Mouse (Mus musculus) left cerebral cortex, adult 11 months (tissue): ENCODE measurements around the gene Zfp629.

Experiments used
- DNase-seq: peaks from one replicate; pipeline ENCODE4 v3.0.0; 2022; ENCODE audit warnings: low spot score

The Zfp629 gene

GRCm38 (mm10) chr7:127614511-127614890, 1.1 kb downstream of the Zfp629 start:
- DNase-seq = no peak

GRCm38 (mm10) chr7:127614091-127614490, 1.5 kb downstream of the Zfp629 start:
- DNase-seq = no peak

GRCm38 (mm10) chr7:127613501-127613900, 2.1 kb downstream of the Zfp629 start:
- DNase-seq = no peak

DNA sequence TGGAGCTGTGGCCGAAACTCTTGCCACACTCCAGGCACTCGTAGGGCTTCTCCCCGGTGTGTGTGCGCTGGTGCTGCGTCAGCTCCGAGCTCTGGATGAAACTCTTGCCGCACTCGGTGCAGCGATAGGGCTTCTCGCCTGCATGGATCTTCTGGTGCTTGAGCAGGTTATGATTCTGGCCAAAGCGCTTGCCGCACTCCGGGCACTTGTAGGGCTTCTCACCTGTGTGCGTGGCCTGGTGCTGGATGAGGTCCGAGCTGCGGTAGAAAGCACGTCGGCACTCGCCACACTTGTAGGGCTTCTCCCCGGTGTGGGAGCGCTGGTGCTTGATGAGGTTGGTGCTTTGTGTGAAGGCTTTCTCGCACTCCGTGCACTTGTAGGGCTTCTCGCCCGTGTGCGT, 4.0 kb downstream of the Zfp629 start:
- DNase-seq = no peak

DNA sequence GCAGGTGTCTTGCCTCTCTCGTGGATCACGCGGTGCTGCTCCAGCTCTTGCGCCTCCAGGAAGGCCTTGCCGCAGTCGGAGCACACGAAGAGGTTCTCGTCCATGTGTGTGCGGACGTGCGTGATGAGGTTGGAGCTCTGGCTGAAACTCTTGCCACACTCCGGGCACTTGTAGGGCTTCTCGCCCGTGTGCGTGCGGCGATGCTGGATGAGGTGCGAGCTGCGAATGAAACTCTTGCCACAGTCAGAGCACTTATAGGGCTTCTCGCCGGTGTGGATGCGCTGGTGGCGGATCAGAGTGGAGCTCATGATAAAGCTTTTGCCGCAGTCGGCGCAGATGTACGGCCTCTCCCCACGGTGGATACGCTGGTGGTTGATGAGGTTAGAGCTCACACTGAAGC, 4.6 kb downstream of the Zfp629 start:
- no peak for DNase-seq

DNA sequence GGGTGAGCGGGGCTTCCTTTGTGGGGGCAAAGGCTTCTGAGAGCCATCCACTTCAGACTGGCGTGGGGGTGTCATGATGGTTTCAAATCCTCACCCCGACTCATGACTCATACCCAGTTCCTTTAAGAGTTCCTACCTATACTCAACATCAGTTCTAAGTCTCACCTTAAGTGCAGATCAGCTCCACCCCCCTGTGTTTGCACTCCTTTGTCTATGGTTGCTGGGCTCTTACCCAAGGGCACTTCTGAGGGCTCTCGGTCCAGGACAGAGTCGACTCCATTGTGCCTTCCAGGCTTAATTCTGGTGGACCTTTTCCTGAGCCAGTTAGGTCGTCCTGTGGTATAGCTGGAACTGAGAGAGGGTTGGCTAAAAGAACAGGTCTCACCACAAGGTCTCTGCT, 8.4 kb downstream of the Zfp629 start:
- no peak for DNase-seq

GRCm38 (mm10) chr7:127604256-127604655, 11.3 kb downstream of the Zfp629 start:
- no peak for DNase-seq

- DNase-seq = no peak
These were observed 12.7 kb downstream of the Zfp629 start for GRCm38 (mm10) chr7:127602903-127603302.

GRCm38 (mm10) chr7:127601735-127602134, 13.9 kb downstream of the Zfp629 start:
- DNase-seq = no peak

DNA sequence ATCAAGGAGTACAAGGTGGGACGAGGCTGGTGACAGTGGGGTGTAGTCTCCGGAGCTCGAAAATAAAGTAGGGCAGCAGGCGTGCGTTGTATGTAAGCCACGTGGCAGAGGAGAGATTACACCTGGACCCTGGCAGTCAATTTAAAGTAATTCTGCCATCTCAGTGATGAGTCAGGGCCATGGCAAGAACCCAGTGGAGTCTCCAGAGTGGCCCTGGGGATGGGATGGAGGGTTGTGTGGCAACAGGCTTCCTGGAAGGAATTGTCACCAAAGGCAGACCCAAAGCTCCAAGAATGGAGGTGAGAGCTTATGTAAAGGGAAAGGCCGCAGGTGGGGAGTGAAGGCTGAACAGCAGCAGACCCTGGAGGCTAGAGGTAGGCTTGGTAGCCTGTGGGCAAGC, 15.0 kb downstream of the Zfp629 start:
- no peak for DNase-seq

DNA sequence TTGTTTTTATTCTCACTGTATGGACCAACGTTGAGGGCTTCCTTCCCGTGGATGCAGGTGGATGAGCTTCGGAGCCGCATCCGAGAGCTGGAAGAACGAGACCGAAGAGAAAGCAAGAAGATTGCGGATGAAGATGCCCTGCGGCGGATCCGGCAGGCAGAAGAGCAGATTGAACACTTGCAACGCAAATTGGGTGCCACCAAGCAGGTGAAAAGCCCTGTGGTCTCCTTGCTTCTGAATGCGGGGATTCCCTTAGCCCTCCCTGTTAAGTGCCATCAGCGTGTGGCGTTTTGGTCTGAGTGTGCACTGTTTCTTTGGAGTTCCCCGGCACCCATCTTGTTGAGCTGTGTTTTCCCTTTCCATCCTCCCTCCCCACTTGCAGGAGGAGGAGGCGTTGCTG, 18.9 kb downstream of the Zfp629 start:
- DNase-seq = no peak

DNA sequence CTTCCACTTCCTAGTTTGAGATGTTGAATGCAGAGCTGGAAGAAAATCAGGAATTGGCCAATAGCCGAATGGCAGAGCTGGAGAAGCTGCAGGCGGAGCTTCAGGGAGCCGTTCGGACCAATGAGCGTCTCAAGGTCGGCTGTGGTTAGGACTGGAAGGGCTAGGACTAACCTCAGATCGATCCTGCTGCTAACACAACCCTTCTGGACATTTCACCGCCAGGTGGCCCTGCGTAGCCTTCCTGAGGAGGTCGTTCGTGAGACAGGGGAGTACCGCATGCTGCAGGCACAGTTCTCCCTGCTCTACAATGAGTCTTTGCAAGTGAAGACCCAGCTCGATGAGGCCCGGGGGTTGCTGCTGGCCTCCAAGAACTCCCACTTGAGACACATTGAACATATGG, 23.0 kb downstream of the Zfp629 start:
- DNase-seq = no peak

DNA sequence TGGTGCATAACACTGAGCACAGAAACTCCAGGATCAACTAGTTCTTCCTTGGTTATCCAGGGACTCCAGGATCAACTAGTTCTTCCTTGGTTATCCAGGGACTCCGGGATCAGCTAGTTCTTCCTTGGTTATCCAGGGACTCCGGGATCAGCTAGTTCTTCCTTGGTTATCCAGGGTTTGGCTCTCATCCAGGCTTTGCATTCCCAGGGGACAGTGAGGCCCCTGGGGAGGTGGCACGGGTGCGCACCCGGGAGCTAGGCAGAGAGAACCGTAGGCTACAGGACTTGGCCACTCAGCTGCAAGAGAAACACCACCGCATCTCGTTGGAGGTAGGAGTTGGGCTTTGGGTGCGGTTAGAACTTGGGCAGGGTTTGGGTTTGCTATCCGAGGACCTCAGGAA, 24.5 kb downstream of the Zfp629 start:
- DNase-seq = no peak

- no peak for DNase-seq
These were observed 26.0 kb downstream of the Zfp629 start for GRCm38 (mm10) chr7:127589637-127590036.

DNA sequence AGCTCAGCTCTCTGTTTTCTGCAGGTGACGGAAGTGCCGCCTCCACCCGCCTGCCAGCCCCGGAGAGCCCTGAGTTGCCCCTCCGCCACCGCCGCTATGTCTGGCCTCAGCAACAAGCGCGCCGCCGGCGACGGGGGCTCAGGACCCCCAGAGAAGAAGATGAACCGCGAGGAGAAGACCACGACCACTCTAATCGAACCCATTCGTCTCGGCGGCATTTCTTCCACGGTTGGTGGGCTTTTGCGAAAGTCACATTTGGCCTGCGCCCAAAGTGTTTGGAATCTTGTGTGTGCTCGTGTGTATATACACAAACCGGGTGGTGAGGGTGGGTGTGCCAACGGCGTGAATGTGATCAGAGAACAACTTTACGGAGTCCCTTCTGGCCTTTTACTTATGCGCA, 26.7 kb downstream of the Zfp629 start:
- DNase-seq = no peak

- peak; percentile 96 for DNase-seq
These were observed 27.4 kb downstream of the Zfp629 start, which contains the start of the genes Ccdc189 and Rnf40 for GRCm38 (mm10) chr7:127588011-127588871. TSS of gene Ccdc189 (minus strand) at chr7:127588595. TSS of gene Rnf40 (plus strand) at chr7:127588767.

- no peak for DNase-seq
These were observed 28.4 kb downstream of the Zfp629 start for GRCm38 (mm10) chr7:127587196-127587595.

DNA sequence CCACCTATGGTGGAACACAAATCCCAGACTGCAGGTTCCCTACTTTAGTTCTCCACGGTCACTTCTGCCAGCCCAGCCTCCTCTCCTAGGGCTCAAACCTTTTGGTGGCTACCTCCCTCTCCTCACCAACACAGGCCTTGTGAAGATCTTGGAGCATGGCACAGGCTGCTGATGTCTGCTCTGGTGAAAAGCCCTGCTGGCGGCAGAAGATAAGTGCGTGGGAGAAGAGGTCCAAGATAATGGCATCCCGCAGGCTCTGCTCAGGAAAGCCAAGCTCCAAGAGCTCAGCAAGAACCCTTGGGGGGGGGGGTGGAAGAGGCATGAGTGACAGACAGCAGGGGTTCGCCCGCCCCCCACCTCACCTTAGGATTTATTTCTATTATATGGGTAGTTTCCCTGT, 29.4 kb downstream of the Zfp629 start:
- DNase-seq = no peak

DNA sequence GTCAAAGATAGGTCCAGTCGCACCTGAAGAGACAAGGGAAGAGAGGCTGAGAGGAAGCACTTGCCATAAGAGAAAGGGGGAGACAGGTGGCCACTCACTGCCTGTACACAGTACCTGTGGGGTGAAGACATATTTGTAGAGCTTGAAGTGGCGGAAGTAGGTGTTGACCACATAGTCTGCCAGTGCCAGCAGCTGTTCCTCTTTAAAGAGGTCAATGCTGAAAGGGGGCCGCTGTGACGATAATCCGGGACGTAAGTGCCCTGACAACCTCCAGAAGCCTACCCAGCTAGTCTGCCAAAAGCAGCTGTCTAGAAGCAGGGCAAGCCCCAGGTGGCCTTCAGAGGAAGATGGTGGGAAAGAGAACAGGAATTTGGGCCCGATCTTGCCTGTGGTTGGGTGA, 30.6 kb downstream of the Zfp629 start:
- no peak for DNase-seq

DNA sequence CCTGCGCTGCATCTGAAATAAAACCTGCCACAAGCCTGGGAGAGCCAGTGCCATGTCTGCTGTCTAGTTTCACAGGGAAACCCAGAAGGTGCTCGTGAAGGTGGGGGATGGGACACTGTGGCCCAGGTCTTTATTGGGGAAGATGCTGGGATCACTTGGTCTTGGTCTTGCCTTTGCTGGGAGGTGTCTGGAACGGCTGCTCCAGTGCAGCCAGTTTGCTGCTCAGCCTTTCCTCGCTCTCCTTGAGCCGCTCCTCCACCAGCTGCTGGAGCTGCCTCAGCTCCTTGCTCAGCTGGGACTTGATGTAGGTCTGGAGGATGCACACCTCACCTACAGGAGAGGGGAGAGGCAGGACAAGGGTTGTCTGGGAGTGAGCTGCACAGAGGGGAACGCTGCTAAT, 32.3 kb downstream of the Zfp629 start:
- no peak for DNase-seq

GRCm38 (mm10) chr7:127574115-127574514, 41.5 kb downstream of the Zfp629 start:
- DNase-seq = no peak

GRCm38 (mm10) chr7:127573503-127574008, 42.0 kb downstream of the Zfp629 start:
- no peak for DNase-seq

- DNase-seq = peak; percentile 94
These were observed 42.6 kb downstream of the Zfp629 start, which contains the start of gene Phkg2 for GRCm38 (mm10) chr7:127572895-127573471. TSS of gene Phkg2 (plus strand) at chr7:127573340.
